Mouse (Mus musculus) MEL (cell line): ENCODE data around the gene Prickle2. TPM values are rescaled to one million over a fixed set of nuclear protein-coding genes. Genes with fewer than 3 reads are reported as not detected.

ENCODE experiments used
- DNase-seq: peaks from one replicate; pipeline ENCODE4 v3.0.0; 2011; ENCODE audit warnings: low read depth, low spot score
- H3K27ac ChIP-seq: 2 replicates; pipeline ENCODE4 v1.5.1; 2012; ENCODE audit warnings: low read depth, mild to moderate bottlenecking, control low read depth, low read length, moderate library complexity; ENCODE audit not compliant: control insufficient read depth
- H3K27me3 ChIP-seq, 2 experiments: fragments of 150-350 bp in 1 of 2; sonication (generic) in 1 of 2; 2 replicates each; pipeline ENCODE4 v1.6.1; 2012; ENCODE audit warnings: low read length in 2 of 2, mild to moderate bottlenecking in 2 of 2, improper control_type of control experiment in 1 of 2, moderate library complexity in 1 of 2; ENCODE audit not compliant: insufficient read depth in 2 of 2, control insufficient read depth in 1 of 2
- H3K36me3 ChIP-seq, 2 experiments: 2 replicates each; pipeline ENCODE4 v1.6.1; 2012 to 2014; ENCODE audit warnings: low read length in 2 of 2, improper control_type of control experiment in 1 of 2, inconsistent platforms in 1 of 2, mild to moderate bottlenecking in 1 of 2; ENCODE audit not compliant: insufficient read depth in 2 of 2, control insufficient read depth in 1 of 2
- H3K4me1 ChIP-seq, 2 experiments: fragments of 150-350 bp in 1 of 2; sonication (generic) in 1 of 2; 2 replicates each; pipeline ENCODE4 v1.6.1; 2012; ENCODE audit warnings: low read length in 2 of 2, improper control_type of control experiment in 1 of 2, mild to moderate bottlenecking in 1 of 2; ENCODE audit not compliant: insufficient read depth in 2 of 2, control insufficient read depth in 1 of 2
- H3K4me3 ChIP-seq, 2 experiments: fragments of 150-350 bp in 1 of 2; sonication (generic) in 1 of 2; 2 replicates each; pipeline ENCODE4 v1.5.1; 2012; ENCODE audit warnings: low read depth in 2 of 2, low read length in 2 of 2, mild to moderate bottlenecking in 2 of 2, moderate library complexity in 2 of 2, control low read depth in 1 of 2, improper control_type of control experiment in 1 of 2; ENCODE audit not compliant: control insufficient read depth in 1 of 2, insufficient read depth in 1 of 2
- H3K79me2 ChIP-seq: 2 replicates; pipeline ENCODE4 v1.6.1; 2012; ENCODE audit warnings: mild to moderate bottlenecking, low read length, moderate library complexity; ENCODE audit not compliant: control insufficient read depth, poor library complexity, insufficient read depth
- H3K9ac ChIP-seq: 2 replicates; pipeline ENCODE4 v1.6.1; 2012; ENCODE audit warnings: low read depth, mild to moderate bottlenecking, control low read depth, low read length, moderate library complexity; ENCODE audit not compliant: control insufficient read depth, poor library complexity, severe bottlenecking
- H3K9me3 ChIP-seq: fragments of 150-350 bp; sonication (generic); replicated peaks from 2 replicates; pipeline ENCODE4 v1.6.1; 2012; ENCODE audit warnings: mild to moderate bottlenecking, low read length, improper control_type of control experiment, moderate library complexity; ENCODE audit not compliant: insufficient read depth
- CHD2 ChIP-seq: IDR thresholded peaks from 2 replicates; pipeline ENCODE4 v1.6.1; 2011; ENCODE audit warnings: low read length, improper control_type of control experiment
- ELF1 ChIP-seq: IDR thresholded peaks from 2 replicates; pipeline ENCODE4 v1.6.1; 2014; ENCODE audit warnings: low read depth, mild to moderate bottlenecking, inconsistent platforms, low read length, improper control_type of control experiment, moderate library complexity
- EP300 ChIP-seq, 2 experiments: IDR thresholded peaks; 2 replicates each; pipeline ENCODE4 v1.6.1; 2011; ENCODE audit warnings: improper control_type of control experiment in 2 of 2, low read length in 2 of 2, low read depth in 1 of 2, mild to moderate bottlenecking in 1 of 2
- HCFC1 ChIP-seq: IDR thresholded peaks from 2 replicates; pipeline ENCODE4 v1.6.1; 2012; ENCODE audit warnings: low read depth, mild to moderate bottlenecking, inconsistent platforms, low read length, improper control_type of control experiment, moderate library complexity
- MEF2A ChIP-seq: IDR thresholded peaks from 2 replicates; pipeline ENCODE4 v1.6.1; 2014; ENCODE audit warnings: low read depth, mild to moderate bottlenecking, inconsistent platforms, low read length, improper control_type of control experiment; ENCODE audit not compliant: poor library complexity, insufficient replicate concordance, severe bottlenecking; ENCODE audit errors: extremely low read depth
- NELFE ChIP-seq: IDR thresholded peaks from 2 replicates; pipeline ENCODE4 v1.6.1; 2011; ENCODE audit warnings: low read depth, low read length, improper control_type of control experiment
- NRF1 ChIP-seq: IDR thresholded peaks from 2 replicates; pipeline ENCODE4 v1.6.1; 2014; ENCODE audit warnings: low read depth, mild to moderate bottlenecking, inconsistent platforms, low read length, improper control_type of control experiment, moderate library complexity; ENCODE audit not compliant: poor library complexity, insufficient read depth, severe bottlenecking
- RAD21 ChIP-seq: IDR thresholded peaks from 2 replicates; pipeline ENCODE4 v1.6.1; 2011; ENCODE audit warnings: mild to moderate bottlenecking, low read depth, low read length, improper control_type of control experiment
- TCF12 ChIP-seq: IDR thresholded peaks from 2 replicates; pipeline ENCODE4 v1.6.1; 2014; ENCODE audit warnings: low read depth, mild to moderate bottlenecking, inconsistent platforms, low read length, improper control_type of control experiment, moderate library complexity
- USF2 ChIP-seq, 2 experiments: IDR thresholded peaks; 2 replicates each; pipeline ENCODE4 v1.6.1; 2011 to 2012; ENCODE audit warnings: improper control_type of control experiment in 2 of 2, low read length in 2 of 2, borderline replicate concordance in 1 of 2, inconsistent platforms in 1 of 2, low read depth in 1 of 2, mild to moderate bottlenecking in 1 of 2; ENCODE audit not compliant: insufficient read depth in 1 of 2
- ZKSCAN1 ChIP-seq: IDR thresholded peaks from 2 replicates; pipeline ENCODE4 v1.6.1; 2012; ENCODE audit warnings: low read depth, mild to moderate bottlenecking, inconsistent platforms, low read length, improper control_type of control experiment, moderate library complexity
- polyA plus RNA-seq, 2 experiments: library from polyadenylated mRNA; stranded (reverse) in 1 of 2; unstranded in 1 of 2; fragments of >175 nt in 1 of 2; fragments of >200 nt in 1 of 2; gene quantifications; 2 replicates each; pipeline versions ENCODE4 v1.2.1 to v1.2.4; 2012; ENCODE audit warnings: low replicate concordance in 2 of 2, low read depth in 1 of 2; ENCODE audit not compliant: insufficient read length in 2 of 2, insufficient read depth in 1 of 2, missing spikeins in 1 of 2
- total RNA-seq: library from RNA; depleted of rRNA; stranded (reverse); fragments of 300-350 nt; gene quantifications from 2 replicates; pipeline ENCODE4 v1.2.3, GENCODE M21; 2012

Gene Prickle2
- total and polyA plus RNA-seq, 3 experiments: not detected

DNA sequence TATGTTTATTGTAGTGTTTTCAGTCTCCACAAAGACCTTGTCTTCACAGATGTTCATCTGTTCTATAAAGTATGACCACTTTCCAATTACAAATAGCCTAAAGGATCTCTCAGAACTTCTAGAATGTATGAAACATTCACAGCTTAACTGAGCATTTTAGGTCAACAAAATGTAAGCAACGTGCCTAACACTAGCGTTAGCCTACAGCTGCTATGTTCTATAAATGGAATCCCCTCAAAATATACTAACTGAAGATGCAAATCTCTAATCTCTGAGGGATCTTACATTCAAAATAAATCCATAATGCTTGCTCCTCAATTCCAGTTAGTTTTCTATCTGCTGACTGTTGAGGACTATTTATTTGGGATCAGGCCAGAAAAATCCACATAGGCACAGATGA, 65.1 kb downstream of the Prickle2 start:
- no peak overlapping the region for H3K4me3 ChIP-seq

DNA sequence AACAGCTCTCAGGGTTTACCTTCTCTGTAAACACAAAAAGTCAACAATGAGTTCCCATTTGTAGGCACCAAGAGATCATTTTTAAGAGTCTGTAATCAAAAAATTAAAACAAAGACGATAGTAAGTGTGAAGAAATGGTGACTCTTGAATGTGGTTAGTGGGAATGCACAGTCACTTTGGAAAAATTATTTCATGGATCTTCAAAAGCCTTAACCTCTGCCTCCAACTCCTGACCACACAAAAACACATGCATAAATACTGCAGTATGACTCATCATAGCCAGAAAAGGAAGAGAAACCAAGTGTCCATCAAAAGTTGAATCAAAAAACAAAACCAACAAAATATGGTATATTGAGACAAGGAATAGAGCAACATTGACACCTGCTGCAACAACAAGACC, 69.5 kb downstream of the Prickle2 start:
- Histone ChIP-seq H3K79me2 (no peaks in the 10 kb centered on the region), H3K27ac (no peak overlapping the region), H3K9ac (no peak overlapping the region)
- TF ChIP-seq RAD21 (no peak), EP300 (IDR thresholded peaks at IDR 0.05; ENCODE audit: low read depth in 1 of 2, low read length in 2 of 2) (no peak), USF2 (IDR thresholded peaks at IDR 0.05; ENCODE audit: borderline replicate concordance in 1 of 2, insufficient read depth in 1 of 2, low read depth in 1 of 2, low read length in 2 of 2) (no peak), NRF1 (no peak), CHD2 (no peak)
- TF ChIP-seq, all 39 proteins: peak for 0
- H3K36me3 ChIP-seq: no peaks in the 10 kb centered on the region
- no peak overlapping the region for H3K4me3 ChIP-seq
- no peak for DNase-seq
- H3K27me3 ChIP-seq: no peaks in the 10 kb centered on the region
- no peaks in the 10 kb centered on the region for H3K9me3 ChIP-seq
- no peaks in the 10 kb centered on the region for H3K4me1 ChIP-seq

More for the DNA sequence above, 65.1 kb downstream of the Prickle2 start:
- DNase-seq: no peak
- Histone ChIP-seq H3K27ac (no peak overlapping the region), H3K9me3 (no peaks in the 10 kb centered on the region), H3K9ac (no peak overlapping the region), H3K36me3 (no peaks in the 10 kb centered on the region), H3K27me3 (no peaks in the 10 kb centered on the region), H3K4me1 (no peaks in the 10 kb centered on the region), H3K79me2 (no peaks in the 10 kb centered on the region)
- TF ChIP-seq ZKSCAN1 (no peak), CHD2 (no peak)

DNA sequence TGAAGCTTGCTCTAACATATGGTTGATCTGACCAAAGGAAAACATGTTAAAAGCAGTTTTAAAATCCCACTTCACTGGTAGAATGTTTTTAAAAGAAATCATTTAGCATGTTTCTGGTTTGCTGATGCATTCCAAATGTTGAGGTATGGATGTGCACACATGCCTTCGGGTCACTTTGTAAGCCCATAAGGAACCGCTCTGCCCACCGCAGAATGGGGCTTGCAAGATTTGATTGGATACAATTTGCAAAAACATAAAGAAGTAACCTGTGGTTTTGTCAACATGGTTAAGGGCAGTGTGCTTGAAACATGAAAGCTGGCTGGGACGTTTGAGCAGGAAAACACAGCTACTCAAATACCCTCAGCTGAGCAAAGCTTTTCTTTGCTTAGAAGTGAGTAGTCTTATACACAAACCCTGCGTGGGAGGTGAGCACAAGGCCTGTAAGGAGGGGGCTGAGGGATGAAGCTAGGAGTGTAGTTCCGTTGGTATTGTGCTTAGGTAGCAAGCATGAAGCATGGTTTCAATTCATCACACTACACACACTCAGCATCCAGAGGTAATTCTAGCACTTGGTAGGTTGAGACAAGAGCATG, 71.0 kb downstream of the Prickle2 start:
- Histone ChIP-seq H3K27me3 (no peaks in the 10 kb centered on the region), H3K9ac (no peak overlapping the region), H3K79me2 (no peaks in the 10 kb centered on the region), H3K27ac (no peak overlapping the region), H3K4me3 (no peak overlapping the region), H3K36me3 (no peaks in the 10 kb centered on the region), H3K4me1 (no peaks in the 10 kb centered on the region), H3K9me3 (no peaks in the 10 kb centered on the region)
- DNase-seq: no peak
- TF ChIP-seq NELFE (no peak), NRF1 (no peak), EP300 (IDR thresholded peaks at IDR 0.05; ENCODE audit: low read depth in 1 of 2, low read length in 2 of 2) (no peak), TCF12 (no peak), MEF2A (no peak), ELF1 (no peak), HCFC1 (no peak)
